Mouse (Mus musculus): ENCODE data around the gene Olfr669.
"Not testable (repeated sequence)": the region's sequence is repeated elsewhere in the genome, so short reads cannot be mapped to it uniquely, and the experiment has no call there.

The Olfr669 gene

GRCm38 (mm10) chr7:104933940-104934339, at the start of gene Olfr669:
Gene Olfr669, plus strand, starts transcription at chr7:104934240.
- no peak for DNase-seq (ENCODE audit: low spot score)

- no peak for DNase-seq (ENCODE audit: low spot score)
Measured at GRCm38 (mm10) chr7:104895852-104896251, 38.2 kb upstream of the Olfr669 start, which contains the start of gene Olfr666. Gene Olfr666, minus strand, starts transcription at chr7:104895952.

- DNase-seq (ENCODE audit: low spot score), result no peak
Measured at GRCm38 (mm10) chr7:104921382-104921781, 12.7 kb upstream of the Olfr669 start, which contains the start of gene Olfr667. Gene Olfr667, minus strand, starts transcription at chr7:104921482.

GRCm38 (mm10) chr7:104927957-104928356, 6.1 kb upstream of the Olfr669 start, which contains the start of gene Olfr668:
Gene Olfr668, minus strand, starts transcription at chr7:104928057.
- no peak for DNase-seq (ENCODE audit: low spot score)

- not testable (repeated sequence) for DNase-seq (ENCODE audit: low spot score)
Measured at GRCm38 (mm10) chr7:104950234-104950633, 16.2 kb downstream of the Olfr669 start.

GRCm38 (mm10) chr7:104962520-104962919, 28.5 kb downstream of the Olfr669 start, which contains the start of gene Olfr670:
Gene Olfr670, minus strand, starts transcription at chr7:104962620.
- peak; percentile 11 for DNase-seq (ENCODE audit: low spot score)

- peak; percentile 37 for DNase-seq (ENCODE audit: low spot score)
Measured at GRCm38 (mm10) chr7:104972507-104972906, 38.5 kb downstream of the Olfr669 start.

GRCm38 (mm10) chr7:104979026-104979425, 45.0 kb downstream of the Olfr669 start, which contains the start of gene Olfr671:
Gene Olfr671, minus strand, starts transcription at chr7:104979126.
- no peak for DNase-seq (ENCODE audit: low spot score)
